Mouse (Mus musculus) E14TG2a.4 (cell line): ENCODE measurements around the gene Gm19684.
"Not testable (repeated sequence)": the region's sequence is repeated elsewhere in the genome, so short reads cannot be mapped to it uniquely, and the experiment has no call there.

ENCODE experiments used
- H3K27me3 ChIP-seq: 2 replicates; pipeline ENCODE4 v1.6.1; 2014; ENCODE audit warnings: low read length, control low read depth; ENCODE audit not compliant: insufficient read depth
- H3K36me3 ChIP-seq: 2 replicates; pipeline ENCODE4 v1.6.1; 2014; ENCODE audit warnings: low read length, control low read depth; ENCODE audit not compliant: insufficient read depth
- H3K4me1 ChIP-seq: replicated peaks from 2 replicates; pipeline ENCODE4 v1.6.1; 2014; ENCODE audit warnings: low read depth, low read length, control low read depth
- H3K4me3 ChIP-seq: replicated peaks from 2 replicates; pipeline ENCODE4 v1.5.1; 2014; ENCODE audit warnings: mild to moderate bottlenecking, low read length
- H3K9me3 ChIP-seq: 2 replicates; pipeline ENCODE4 v1.6.1; 2014; ENCODE audit warnings: low read length, control low read depth
- CTCF ChIP-seq: conservative IDR thresholded peaks from 2 replicates; pipeline ENCODE4 v1.5.1; 2014; ENCODE audit warnings: low read length
- NANOG ChIP-seq: IDR thresholded peaks from 2 replicates; pipeline ENCODE4 v1.6.1; 2014; ENCODE audit warnings: borderline replicate concordance, low read length, mixed read lengths
- POU5F1 ChIP-seq: IDR thresholded peaks from 2 replicates; pipeline ENCODE4 v1.6.1; 2014; ENCODE audit warnings: low read length, borderline replicate concordance

Gene Gm19684

GRCm38 (mm10) chr17:36154271-36155149 lies 33.0 kb downstream of the Gm19684 start:
- no peaks in the 10 kb centered on the region for H3K27me3 ChIP-seq
- no peak overlapping the region for H3K4me3 ChIP-seq
- TF ChIP-seq NANOG (no peak), POU5F1 (no peak), CTCF (no peak)
- no peaks in the 10 kb centered on the region for H3K9me3 ChIP-seq
- no peaks in the 10 kb centered on the region for H3K4me1 ChIP-seq
- H3K36me3 ChIP-seq = no peaks in the 10 kb centered on the region

GRCm38 (mm10) chr17:36157782-36158181 lies 36.3 kb downstream of the Gm19684 start:
- H3K9me3 ChIP-seq, H3K36me3 ChIP-seq, H3K4me1 ChIP-seq, H3K27me3 ChIP-seq, H3K4me3 ChIP-seq: not testable (repeated sequence)

GRCm38 (mm10) chr17:36158264-36158663 lies 36.8 kb downstream of the Gm19684 start:
- not testable (repeated sequence) for H3K27me3 ChIP-seq, H3K9me3 ChIP-seq, H3K36me3 ChIP-seq, H3K4me1 ChIP-seq, H3K4me3 ChIP-seq

GRCm38 (mm10) chr17:36161129-36162051 lies 39.9 kb downstream of the Gm19684 start:
- no peaks in the 10 kb centered on the region for H3K4me1 ChIP-seq
- TF ChIP-seq NANOG (no peak), CTCF (no peak), POU5F1 (no peak)
- H3K4me3 ChIP-seq = peak overlapping the region; percentile 55
- no peaks in the 10 kb centered on the region for H3K36me3 ChIP-seq
- peaks cover 9% of the 10 kb centered on the region for H3K27me3 ChIP-seq
- H3K9me3 ChIP-seq = no peaks in the 10 kb centered on the region

GRCm38 (mm10) chr17:36166901-36167300 lies 45.4 kb downstream of the Gm19684 start:
- not testable (repeated sequence) for H3K4me3 ChIP-seq

GRCm38 (mm10) chr17:36167306-36168038 lies 46.0 kb downstream of the Gm19684 start:
- no peaks in the 10 kb centered on the region for H3K4me1 ChIP-seq
- peaks cover 4% of the 10 kb centered on the region for H3K27me3 ChIP-seq
- H3K9me3 ChIP-seq = no peaks in the 10 kb centered on the region
- H3K4me3 ChIP-seq = no peak overlapping the region
- H3K36me3 ChIP-seq = no peaks in the 10 kb centered on the region
- no peak for TF ChIP-seq CTCF
- TF ChIP-seq NANOG = no peak
- no peak for TF ChIP-seq POU5F1

More at GRCm38 (mm10) chr17:36166901-36167300, 45.4 kb downstream of the Gm19684 start:
- H3K4me1 ChIP-seq, H3K27me3 ChIP-seq, H3K36me3 ChIP-seq, H3K9me3 ChIP-seq: not testable (repeated sequence)

- Histone ChIP-seq H3K27me3 (peaks cover 3% of the 10 kb centered on the region), H3K9me3 (no peaks in the 10 kb centered on the region), H3K4me3 (no peak within 1 kb of the TSS), H3K36me3 (no peaks in the 10 kb centered on the region), H3K4me1 (no peaks in the 10 kb centered on the region)
- TF ChIP-seq CTCF (no peak), POU5F1 (no peak), NANOG (no peak)
These were observed 46.7 kb downstream of the Gm19684 start, which contains the start of gene Gm8909 for GRCm38 (mm10) chr17:36168039-36168652. Gene Gm8909 (minus strand): TSS chr17:36168537.

- H3K27me3 ChIP-seq, H3K9me3 ChIP-seq, H3K36me3 ChIP-seq, H3K4me1 ChIP-seq, H3K4me3 ChIP-seq: not testable (repeated sequence)
These were observed 47.6 kb downstream of the Gm19684 start for GRCm38 (mm10) chr17:36169094-36169493.
